Mouse (Mus musculus) erythroblast, embryonic 14.5 days (primary cell): ENCODE results near the gene Akap2. TPM values are rescaled to one million over a fixed set of nuclear protein-coding genes. Genes with fewer than 3 reads are reported as not detected.

Source experiments
- H3K27me3 ChIP-seq: 2 replicates; pipeline ENCODE4 v1.6.1; 2012; ENCODE audit warnings: inconsistent platforms; ENCODE audit not compliant: control insufficient read depth
- H3K36me3 ChIP-seq: 2 replicates; pipeline ENCODE4 v1.6.1; 2012; ENCODE audit warnings: mild to moderate bottlenecking, inconsistent platforms; ENCODE audit not compliant: control insufficient read depth
- H3K4me1 ChIP-seq: 2 replicates; pipeline ENCODE4 v1.6.1; 2012; ENCODE audit warnings: inconsistent platforms; ENCODE audit not compliant: control insufficient read depth
- H3K4me3 ChIP-seq: replicated peaks from 2 replicates; pipeline ENCODE3; 2012; ENCODE audit warnings: moderate library complexity, mild to moderate bottlenecking, inconsistent platforms
- H3K9me3 ChIP-seq: 2 replicates; pipeline ENCODE4 v1.6.1; 2012; ENCODE audit warnings: low read length, inconsistent platforms, mixed read lengths; ENCODE audit not compliant: control insufficient read depth
- GATA1 ChIP-seq: IDR thresholded peaks from 2 replicates; pipeline ENCODE4 v1.6.1; 2012; ENCODE audit warnings: low read length, inconsistent platforms, mixed read lengths
- TAL1 ChIP-seq: IDR thresholded peaks from 3 replicates; pipeline ENCODE4 v1.6.1; 2012; ENCODE audit warnings: low read length, inconsistent platforms, mixed read lengths
- polyA plus RNA-seq: library from polyadenylated mRNA; stranded (reverse); fragments of >175 nt; gene quantifications from 2 replicates; pipeline ENCODE4 v1.2.3, GENCODE M21; 2012

The Akap2 gene
- polyA plus RNA-seq, 1 experiment = under 0.01 TPM

DNA sequence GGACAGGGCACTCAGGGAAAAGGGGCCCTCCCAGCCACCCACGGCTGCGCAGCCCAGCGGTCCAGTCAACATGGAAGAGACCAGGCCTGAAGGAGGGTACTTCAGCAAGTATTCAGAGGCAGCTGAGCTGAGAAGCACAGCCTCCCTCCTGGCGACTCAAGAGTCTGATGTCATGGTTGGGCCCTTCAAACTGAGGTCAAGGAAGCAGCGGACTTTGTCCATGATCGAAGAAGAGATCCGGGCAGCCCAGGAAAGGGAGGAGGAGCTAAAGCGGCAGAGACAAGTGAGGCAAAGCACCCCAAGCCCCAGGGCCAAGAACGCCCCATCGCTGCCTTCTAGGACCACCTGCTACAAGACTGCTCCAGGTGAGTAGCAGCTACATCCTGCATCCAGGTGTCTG is 139.2 kb downstream of the Akap2 start:
- TF ChIP-seq TAL1 (no peak), GATA1 (no peak)
- H3K9me3 ChIP-seq = no peaks in the 10 kb centered on the region
- H3K4me1 ChIP-seq = no peaks in the 10 kb centered on the region
- H3K27me3 ChIP-seq = no peaks in the 10 kb centered on the region
- no peak overlapping the region for H3K4me3 ChIP-seq
- no peaks in the 10 kb centered on the region for H3K36me3 ChIP-seq

DNA sequence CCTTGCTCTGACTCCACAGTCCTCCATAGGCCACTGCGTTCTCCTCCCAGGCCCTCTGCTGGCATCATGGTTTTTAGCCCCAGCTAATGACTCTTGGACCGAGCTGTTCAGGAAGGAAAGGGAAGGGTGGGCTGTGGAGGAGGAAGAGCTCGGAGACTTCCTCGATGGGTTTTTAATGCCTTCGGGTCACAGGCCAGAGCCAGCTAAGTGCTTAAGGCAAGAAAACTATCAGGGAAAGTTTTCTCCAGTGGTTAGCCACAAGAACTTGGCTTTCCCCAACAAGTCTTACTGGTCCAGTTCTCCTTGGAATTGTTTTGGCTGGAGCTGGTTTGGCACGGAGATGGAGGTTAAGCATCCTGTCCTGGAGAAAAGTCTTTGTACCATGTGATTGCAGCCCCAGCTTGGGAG is 142.8 kb downstream of the Akap2 start:
- no peaks in the 10 kb centered on the region for H3K9me3 ChIP-seq
- no peaks in the 10 kb centered on the region for H3K27me3 ChIP-seq
- H3K4me3 ChIP-seq = no peak overlapping the region
- no peaks in the 10 kb centered on the region for H3K4me1 ChIP-seq
- TF ChIP-seq TAL1 (no peak), GATA1 (no peak)
- H3K36me3 ChIP-seq = no peaks in the 10 kb centered on the region

DNA sequence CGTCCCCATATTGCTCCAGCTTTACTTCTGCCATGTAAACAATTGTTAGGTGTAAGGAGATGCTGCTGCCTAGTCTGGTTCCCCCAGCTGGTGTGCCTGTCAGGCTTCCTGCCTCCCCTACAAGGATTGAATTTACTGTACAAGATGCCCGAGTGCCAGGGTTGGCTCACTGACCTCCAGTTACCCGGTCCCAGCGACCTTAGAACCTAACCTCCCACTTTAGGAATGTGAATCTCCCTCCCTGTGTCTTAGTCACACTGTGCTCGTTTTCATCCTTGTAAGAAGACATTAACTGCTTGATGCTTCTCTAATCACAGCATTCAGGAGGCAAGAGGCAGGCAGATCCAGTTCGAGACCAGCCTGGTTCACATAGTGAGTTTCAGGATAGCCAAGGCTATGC is 143.7 kb downstream of the Akap2 start:
- Histone ChIP-seq H3K27me3 (no peaks in the 10 kb centered on the region), H3K4me1 (no peaks in the 10 kb centered on the region), H3K9me3 (no peaks in the 10 kb centered on the region), H3K36me3 (no peaks in the 10 kb centered on the region), H3K4me3 (no peak overlapping the region)
- TF ChIP-seq TAL1 = no peak
- TF ChIP-seq GATA1 = no peak

DNA sequence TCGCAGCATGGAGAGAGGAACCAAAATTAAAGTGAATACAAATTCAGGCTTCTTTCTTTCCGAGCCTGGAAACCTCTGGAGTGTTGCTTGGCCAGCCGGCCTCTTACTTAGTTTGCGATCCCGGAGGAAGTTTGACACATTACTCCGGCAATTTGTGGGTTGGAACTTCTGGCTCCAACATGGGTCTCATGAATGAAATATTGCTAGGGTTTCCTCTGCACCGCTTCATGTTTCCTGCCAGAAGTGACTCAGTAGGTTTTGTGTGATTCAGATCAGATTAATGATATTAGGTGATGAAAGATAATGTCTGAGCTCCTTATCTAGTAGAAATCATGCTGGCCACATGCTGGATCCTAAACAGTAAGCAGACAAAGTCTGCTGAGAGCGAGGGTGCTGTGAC is 144.4 kb downstream of the Akap2 start:
- Histone ChIP-seq H3K4me3 (no peak overlapping the region), H3K9me3 (no peaks in the 10 kb centered on the region), H3K36me3 (no peaks in the 10 kb centered on the region), H3K27me3 (no peaks in the 10 kb centered on the region), H3K4me1 (no peaks in the 10 kb centered on the region)
- TF ChIP-seq TAL1 = no peak
- TF ChIP-seq GATA1 = no peak

DNA sequence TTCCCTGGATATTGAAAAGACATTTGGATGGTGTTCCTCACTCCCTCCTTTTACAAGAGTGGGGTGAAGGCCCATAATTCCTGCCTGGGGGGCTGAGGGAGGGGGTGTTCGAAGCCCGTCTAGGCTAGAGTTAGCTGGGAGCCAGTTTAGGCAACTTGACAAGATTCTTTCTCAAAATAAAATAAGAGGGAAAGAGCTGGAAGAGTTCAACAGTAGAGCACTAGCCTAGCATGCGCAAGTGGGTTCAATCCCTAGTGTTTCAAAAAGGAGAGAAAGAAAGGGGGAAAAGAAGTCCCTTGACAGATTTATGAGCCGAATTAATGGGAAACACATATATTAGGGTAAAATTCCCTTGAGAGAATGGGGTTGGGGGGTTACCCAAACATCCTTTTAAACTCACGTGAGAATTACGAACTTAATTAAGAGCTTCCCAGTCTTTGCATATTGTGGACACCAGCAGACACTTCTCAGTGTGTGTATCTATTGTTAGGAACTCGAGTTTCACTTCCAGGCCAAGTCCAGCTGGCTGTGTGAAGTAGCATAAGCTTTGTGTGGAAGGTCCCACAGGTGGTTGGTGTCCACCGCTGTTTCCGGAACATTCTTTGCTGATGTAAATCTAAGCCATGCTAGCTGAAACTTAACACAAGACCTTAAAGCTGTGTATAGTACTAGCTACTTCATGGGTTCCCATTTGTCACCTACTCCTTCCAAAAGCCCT is 145.0 kb downstream of the Akap2 start:
- Histone ChIP-seq H3K4me1 (no peaks in the 10 kb centered on the region), H3K4me3 (no peak overlapping the region), H3K36me3 (no peaks in the 10 kb centered on the region), H3K27me3 (no peaks in the 10 kb centered on the region), H3K9me3 (no peaks in the 10 kb centered on the region)
- TF ChIP-seq GATA1 = no peak
- TF ChIP-seq TAL1 = no peak

DNA sequence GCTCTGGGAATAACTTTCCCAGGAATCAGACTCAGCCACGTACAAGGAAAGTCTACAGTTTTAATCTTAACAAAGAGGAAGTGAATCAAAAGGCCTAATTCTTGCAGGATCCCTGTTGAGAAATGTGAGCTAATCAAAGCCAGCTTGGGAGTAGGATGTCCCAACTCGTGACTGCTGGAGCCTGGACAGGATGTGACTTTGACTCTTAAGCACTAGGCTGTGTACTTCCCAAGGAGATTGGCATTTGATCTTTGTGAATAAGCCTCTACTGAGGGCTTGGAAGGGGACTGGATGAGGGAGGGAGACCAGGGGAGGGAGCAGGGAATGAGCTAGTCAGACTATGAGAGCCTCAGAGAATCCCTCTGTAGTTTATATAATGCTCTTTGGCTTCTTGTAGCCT is 148.6 kb downstream of the Akap2 start:
- Histone ChIP-seq H3K36me3 (no peaks in the 10 kb centered on the region), H3K4me1 (no peaks in the 10 kb centered on the region), H3K9me3 (no peaks in the 10 kb centered on the region), H3K27me3 (no peaks in the 10 kb centered on the region), H3K4me3 (no peak overlapping the region)
- no peak for TF ChIP-seq TAL1
- no peak for TF ChIP-seq GATA1

DNA sequence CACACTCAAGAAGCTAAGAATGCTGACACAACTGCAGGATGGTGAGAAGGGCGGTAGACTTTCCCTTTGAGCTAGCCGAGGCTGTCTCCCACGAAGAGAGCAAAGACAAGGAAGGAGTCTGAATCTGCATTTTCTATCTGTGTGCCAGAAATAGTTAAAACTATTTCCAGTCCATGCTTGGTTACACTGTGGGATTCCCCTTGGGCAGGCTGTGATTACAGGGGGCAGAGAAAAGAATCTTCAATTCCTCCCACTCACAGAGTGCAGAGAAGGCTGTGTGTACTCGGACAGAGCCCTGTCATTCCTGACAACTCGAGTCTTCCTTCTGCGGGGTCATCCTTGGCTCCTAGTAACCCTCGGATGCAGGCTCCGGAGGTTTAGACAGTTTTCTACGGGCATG is 149.5 kb downstream of the Akap2 start:
- no peaks in the 10 kb centered on the region for H3K27me3 ChIP-seq
- no peaks in the 10 kb centered on the region for H3K9me3 ChIP-seq
- no peaks in the 10 kb centered on the region for H3K36me3 ChIP-seq
- H3K4me3 ChIP-seq = no peak overlapping the region
- TF ChIP-seq GATA1 (no peak), TAL1 (no peak)
- H3K4me1 ChIP-seq = no peaks in the 10 kb centered on the region

DNA sequence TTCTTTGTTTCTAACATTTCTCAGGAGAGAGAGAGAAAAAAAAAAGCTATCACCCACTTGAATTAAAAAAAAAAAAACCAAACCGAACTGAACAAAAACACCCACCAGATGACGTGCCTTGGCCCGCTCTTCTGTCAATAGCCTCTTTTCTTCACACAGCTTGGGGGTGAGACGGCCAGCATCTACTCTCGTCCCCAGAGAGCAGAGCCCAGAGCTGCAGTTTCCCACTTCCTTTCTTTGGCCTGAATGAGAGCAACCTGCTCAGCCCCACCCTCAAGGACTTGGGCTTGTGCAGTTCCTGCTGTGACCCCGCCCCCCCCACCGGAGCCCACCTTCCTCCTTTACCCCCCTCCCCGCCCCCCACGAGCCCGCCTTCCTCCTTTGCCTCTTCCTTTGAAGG is 150.0 kb downstream of the Akap2 start:
- no peak overlapping the region for H3K4me3 ChIP-seq
- no peak for TF ChIP-seq TAL1
- TF ChIP-seq GATA1 = no peak

DNA sequence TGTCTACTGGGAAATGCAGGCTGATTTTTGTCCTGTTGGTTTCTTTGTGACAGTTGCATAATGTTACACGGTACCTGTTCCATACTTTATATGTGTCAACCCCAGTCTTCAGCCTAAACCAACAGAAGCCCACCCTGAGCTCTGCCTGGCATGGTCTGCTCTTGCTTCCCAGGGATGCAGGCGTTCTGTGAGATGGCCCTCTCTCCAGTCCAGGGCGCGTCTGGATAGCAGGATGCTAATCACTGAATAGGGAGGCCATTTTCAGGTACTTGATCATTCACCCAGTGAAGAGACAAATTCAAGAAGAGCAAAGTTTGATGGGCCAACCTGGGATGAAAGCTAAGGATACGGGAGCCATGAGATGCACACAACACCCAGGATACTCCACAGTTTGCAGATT is 161.7 kb downstream of the Akap2 start:
- 0 out of 2 replicates have a peak, but pooled peaks cover 4% of the 10 kb centered on the region for H3K9me3 ChIP-seq
- H3K4me1 ChIP-seq = no peaks in the 10 kb centered on the region
- no peaks in the 10 kb centered on the region for H3K36me3 ChIP-seq
- TF ChIP-seq GATA1 (no peak), TAL1 (no peak)
- H3K4me3 ChIP-seq = no peak overlapping the region
- no peaks in the 10 kb centered on the region for H3K27me3 ChIP-seq

More for the DNA sequence above, 150.0 kb downstream of the Akap2 start:
- Histone ChIP-seq H3K27me3 (no peaks in the 10 kb centered on the region), H3K4me1 (no peaks in the 10 kb centered on the region), H3K9me3 (no peaks in the 10 kb centered on the region), H3K36me3 (no peaks in the 10 kb centered on the region)
